Mouse (Mus musculus) C2C12 (cell line): Measurements from ENCODE around the gene Mon2. TPM values are rescaled to one million over a fixed set of nuclear protein-coding genes. Genes with fewer than 3 reads are reported as not detected.
"Not testable (repeated sequence)": the region's sequence is repeated elsewhere in the genome, so short reads cannot be mapped to it uniquely, and the experiment has no call there.

Source experiments
- H3K27me3 ChIP-seq: one replicate; pipeline ENCODE4 v1.6.1; 2011; ENCODE audit not compliant: control insufficient read depth, insufficient read depth, insufficient read length
- H3K36me3 ChIP-seq: one replicate; pipeline ENCODE4 v1.6.1; 2011; ENCODE audit not compliant: control insufficient read depth, insufficient read depth
- H3K4me3 ChIP-seq: one replicate; pipeline ENCODE4 v1.5.1; 2011; ENCODE audit warnings: mild to moderate bottlenecking, control low read depth; ENCODE audit not compliant: poor library complexity, insufficient read depth, severe bottlenecking
- H3K79me2 ChIP-seq: one replicate; pipeline ENCODE4 v1.6.1; 2011; ENCODE audit not compliant: control insufficient read depth, insufficient read depth
- H3K79me3 ChIP-seq: one replicate; pipeline ENCODE4 v1.6.1; 2011; ENCODE audit warnings: low read depth, control low read depth
- H3ac ChIP-seq: one replicate; pipeline ENCODE3; 2011; ENCODE audit warnings: low read depth; ENCODE audit not compliant: control insufficient read depth, insufficient read length
- CEBPB ChIP-seq: IDR thresholded peaks from one replicate; pipeline ENCODE4 v1.6.1; 2011; ENCODE audit warnings: low read depth, mild to moderate bottlenecking, control low read depth, moderate library complexity
- CTCF ChIP-seq: IDR thresholded peaks from one replicate; pipeline ENCODE4 v1.5.1; 2011; ENCODE audit not compliant: control insufficient read depth, insufficient read depth, insufficient read length
- FOSL1 ChIP-seq: IDR thresholded peaks from one replicate; pipeline ENCODE4 v1.8.0; 2011; ENCODE audit warnings: mild to moderate bottlenecking, low read length; ENCODE audit not compliant: poor library complexity, insufficient read depth, severe bottlenecking
- MAX ChIP-seq: IDR thresholded peaks from one replicate; pipeline ENCODE4 v1.6.1; 2011; ENCODE audit warnings: mild to moderate bottlenecking, control low read depth
- MYOD1 ChIP-seq: IDR thresholded peaks from one replicate; pipeline ENCODE4 v1.6.1; 2011; ENCODE audit warnings: low read depth; ENCODE audit not compliant: control insufficient read depth, insufficient read length
- MYOG ChIP-seq: IDR thresholded peaks from one replicate; pipeline ENCODE4 v1.6.1; 2011; ENCODE audit not compliant: control insufficient read depth, insufficient read length; ENCODE audit errors: extremely low read depth
- USF1 ChIP-seq: IDR thresholded peaks from one replicate; pipeline ENCODE4 v1.6.1; 2011; ENCODE audit warnings: low read depth, mild to moderate bottlenecking, control low read depth, moderate library complexity
- polyA plus RNA-seq: library from polyadenylated mRNA; unstranded; fragments of >200 nt; fragmentation: generic; extraction: Trizol; gene quantifications from one replicate; pipeline ENCODE4 v1.2.1, GENCODE M21; 2012; ENCODE audit warnings: missing spikeins

Mon2 gene
- polyA plus RNA-seq, 1 experiment, result 27.4 TPM

DNA sequence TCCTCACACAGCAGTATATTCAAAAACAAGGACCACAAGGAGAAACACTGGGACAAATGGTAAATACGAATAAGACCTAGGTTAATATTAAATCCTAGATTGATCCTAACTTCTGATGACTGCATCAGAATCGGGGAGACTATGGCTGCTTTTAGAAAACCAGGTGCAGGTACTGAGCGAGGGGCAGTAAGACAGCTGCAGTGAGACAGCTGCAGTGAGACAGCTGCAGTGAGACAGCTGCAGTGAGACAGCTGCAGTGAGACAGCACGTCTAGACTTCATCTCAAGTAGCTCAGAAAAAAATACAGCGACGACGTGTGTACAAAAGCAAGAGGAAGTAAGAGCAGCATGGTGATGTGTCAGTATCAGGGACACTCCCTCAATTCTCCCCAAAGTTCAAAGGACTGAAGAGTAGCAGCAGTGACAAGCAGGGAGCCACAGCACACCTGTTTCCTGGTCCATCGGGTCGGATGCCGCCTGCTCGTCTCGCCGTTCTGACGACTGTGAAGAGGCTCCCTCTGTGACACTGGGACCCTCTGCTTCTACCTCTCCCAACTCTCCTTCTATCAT lies 44.1 kb downstream of the Mon2 start:
- H3K27me3 ChIP-seq, result no peaks in the 10 kb centered on the region
- H3K4me3 ChIP-seq, result no peak overlapping the region
- peaks cover 76% of the 10 kb centered on the region for H3K36me3 ChIP-seq
- no peak overlapping the region for H3ac ChIP-seq
- no peaks in the 10 kb centered on the region for H3K79me2 ChIP-seq
- H3K79me3 ChIP-seq, result no peaks in the 10 kb centered on the region
- TF ChIP-seq USF1, result no peak
- peak; percentile 59 for TF ChIP-seq MYOD1
- no peak for TF ChIP-seq CTCF

DNA sequence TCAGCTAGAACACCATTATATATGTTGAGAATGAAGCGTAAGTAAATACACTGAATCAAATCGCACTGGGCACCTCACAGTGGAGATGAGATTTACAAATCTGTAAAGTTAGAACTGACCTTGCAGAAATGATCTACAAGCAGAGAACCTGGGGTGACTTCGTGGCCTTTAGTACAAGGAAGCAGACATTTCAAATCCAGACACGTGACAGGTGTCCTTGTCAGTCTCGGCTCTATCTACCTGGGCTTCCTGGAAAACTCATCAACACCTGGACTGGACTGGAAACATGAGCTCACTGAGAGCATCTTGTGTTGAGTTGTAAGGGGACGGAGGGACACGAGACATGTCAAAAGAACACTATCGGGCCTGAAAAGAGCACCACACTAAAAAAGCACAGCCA lies 44.9 kb downstream of the Mon2 start:
- no peak for TF ChIP-seq CEBPB
- no peak overlapping the region for H3K4me3 ChIP-seq
- H3K79me2 ChIP-seq, result no peaks in the 10 kb centered on the region
- no peaks in the 10 kb centered on the region for H3K79me3 ChIP-seq
- H3K27me3 ChIP-seq, result no peaks in the 10 kb centered on the region
- H3ac ChIP-seq, result no peak overlapping the region
- H3K36me3 ChIP-seq, result peaks cover 79% of the 10 kb centered on the region

DNA sequence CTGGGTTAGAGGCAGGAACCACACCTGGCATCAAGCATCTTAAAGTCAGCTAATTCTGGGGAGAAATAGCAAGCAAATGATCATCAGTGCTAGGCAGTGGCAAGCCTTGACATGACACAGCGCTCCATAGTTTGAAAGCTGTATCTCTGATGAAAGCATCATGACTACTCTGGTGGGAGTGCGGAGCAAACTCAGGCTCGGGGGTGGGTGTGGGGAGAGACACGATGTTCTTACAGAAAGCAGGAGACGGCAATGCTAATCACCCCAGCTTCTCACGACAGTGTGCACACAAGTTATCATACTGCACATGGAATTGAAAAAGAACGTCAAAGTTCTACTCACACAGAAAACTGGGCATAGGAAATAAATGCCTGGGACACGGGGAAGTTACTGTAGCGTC lies 45.7 kb downstream of the Mon2 start:
- Histone ChIP-seq H3K4me3 (no peak overlapping the region), H3ac (no peak overlapping the region), H3K79me3 (no peaks in the 10 kb centered on the region), H3K79me2 (no peaks in the 10 kb centered on the region), H3K36me3 (peaks cover 79% of the 10 kb centered on the region), H3K27me3 (no peaks in the 10 kb centered on the region)
- TF ChIP-seq FOSL1 (no peak), CTCF (no peak), MYOD1 (no peak), USF1 (no peak), CEBPB (no peak), MYOG (no peak), MAX (no peak)

DNA sequence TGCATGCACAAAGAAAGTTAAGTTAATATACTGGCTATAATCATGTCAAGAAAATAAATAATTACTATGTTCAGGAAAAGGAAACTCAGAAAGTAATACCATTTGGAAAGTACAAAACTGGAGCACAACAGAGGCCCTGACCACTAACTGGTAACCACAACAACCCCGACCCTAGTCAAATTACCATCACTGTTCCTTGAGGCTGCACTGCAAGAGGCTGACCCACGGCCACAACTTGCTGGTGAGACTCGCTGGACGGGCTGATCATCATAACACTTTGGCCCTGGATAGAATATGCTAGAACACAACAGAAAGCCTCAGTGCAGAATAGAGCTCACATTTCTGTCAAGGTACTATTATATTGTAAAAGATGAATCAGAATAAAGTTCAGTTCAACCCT lies 47.4 kb downstream of the Mon2 start:
- Histone ChIP-seq H3K79me2 (no peaks in the 10 kb centered on the region), H3K36me3 (peaks cover 76% of the 10 kb centered on the region), H3K4me3 (no peak overlapping the region), H3ac (no peak overlapping the region), H3K79me3 (no peaks in the 10 kb centered on the region), H3K27me3 (no peaks in the 10 kb centered on the region)
- TF ChIP-seq CTCF, result no peak
- no peak for TF ChIP-seq MYOG
- no peak for TF ChIP-seq FOSL1
- no peak for TF ChIP-seq CEBPB
- no peak for TF ChIP-seq USF1

DNA sequence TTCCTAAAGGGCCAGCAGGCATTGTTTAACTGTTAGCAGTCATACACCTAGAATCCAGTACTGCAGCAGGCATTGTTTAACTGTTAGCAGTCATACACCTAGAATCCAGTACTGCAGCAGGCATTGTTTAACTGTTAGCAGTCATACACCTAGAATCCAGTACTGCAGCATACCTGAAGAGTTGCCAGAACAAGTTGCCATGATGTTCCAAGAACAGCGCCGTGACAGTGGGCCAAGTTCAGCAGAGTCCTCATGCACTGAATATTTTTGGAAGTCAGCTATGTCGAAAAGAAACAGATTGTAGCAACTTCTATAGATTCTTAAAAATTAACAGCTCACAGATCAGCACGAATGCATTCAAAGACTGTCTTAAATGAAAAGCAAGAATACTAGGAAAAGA lies 49.6 kb downstream of the Mon2 start:
- not testable (repeated sequence) for H3K27me3 ChIP-seq, H3K79me3 ChIP-seq, H3K4me3 ChIP-seq, H3ac ChIP-seq, H3K79me2 ChIP-seq
- H3K36me3 ChIP-seq, result peaks cover 82% of the 10 kb centered on the region

DNA sequence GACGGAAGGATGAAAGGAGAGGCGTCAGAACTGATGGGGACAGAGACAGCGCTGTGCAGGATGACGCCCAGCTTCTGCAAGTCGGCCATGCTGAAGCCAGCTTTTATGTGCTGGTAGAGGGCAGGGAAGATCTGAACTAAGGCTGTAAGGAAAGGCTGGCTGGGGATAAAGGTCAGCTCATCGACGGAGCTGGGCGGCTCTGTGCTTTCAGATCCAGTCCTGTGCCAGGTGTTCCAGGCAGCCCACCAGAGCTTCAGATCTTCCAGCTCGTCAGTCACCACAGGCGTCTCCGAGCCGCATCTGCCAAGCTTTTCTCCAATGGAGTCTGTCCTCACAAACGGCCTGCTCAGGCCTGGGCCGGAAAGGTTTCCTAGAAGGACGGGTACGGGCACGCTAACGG lies 62.9 kb downstream of the Mon2 start:
- H3K4me3 ChIP-seq, result no peak overlapping the region
- H3K36me3 ChIP-seq, result peaks cover 65% of the 10 kb centered on the region
- H3ac ChIP-seq, result no peak overlapping the region
- no peaks in the 10 kb centered on the region for H3K79me2 ChIP-seq
- TF ChIP-seq CEBPB (no peak), CTCF (no peak), MYOD1 (no peak)
- no peaks in the 10 kb centered on the region for H3K79me3 ChIP-seq
- H3K27me3 ChIP-seq, result no peaks in the 10 kb centered on the region

DNA sequence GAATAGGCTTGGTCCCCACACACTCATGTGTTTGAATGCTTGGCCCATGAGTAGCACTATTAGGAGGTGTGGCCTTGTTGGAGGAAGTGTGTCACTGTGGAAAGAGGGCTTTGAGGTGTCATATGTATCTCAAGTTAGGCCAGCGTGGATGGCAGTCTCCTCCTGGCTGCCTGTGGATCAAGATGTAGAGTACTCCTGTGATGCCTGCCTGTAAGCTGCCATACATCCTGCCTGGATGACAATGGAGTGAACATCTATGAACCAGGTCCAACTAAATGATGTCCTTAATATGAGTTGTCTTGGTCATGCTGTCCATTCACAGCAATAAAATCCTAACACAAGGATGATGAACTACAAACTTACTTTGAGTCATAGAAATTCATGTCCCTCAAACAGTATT lies 64.9 kb downstream of the Mon2 start:
- H3ac ChIP-seq, result no peak overlapping the region
- H3K79me2 ChIP-seq, result no peaks in the 10 kb centered on the region
- no peak for TF ChIP-seq FOSL1
- H3K4me3 ChIP-seq, result no peak overlapping the region
- no peaks in the 10 kb centered on the region for H3K79me3 ChIP-seq
- no peaks in the 10 kb centered on the region for H3K27me3 ChIP-seq
- H3K36me3 ChIP-seq, result peaks cover 74% of the 10 kb centered on the region
